Mouse (Mus musculus) ES-Bruce4 (cell line): ENCODE data around the gene Eif3k. TPM values are rescaled to one million over a fixed set of nuclear protein-coding genes. Genes with fewer than 3 reads are reported as not detected.

ENCODE experiments used
- H3K27ac ChIP-seq: 2 replicates; pipeline ENCODE4 v1.5.1; 2012; ENCODE audit warnings: low read length, inconsistent platforms; ENCODE audit not compliant: insufficient read depth
- H3K27me3 ChIP-seq: 2 replicates; pipeline ENCODE4 v1.6.1; 2012; ENCODE audit warnings: mild to moderate bottlenecking, low read length, inconsistent platforms; ENCODE audit not compliant: control insufficient read depth, poor library complexity, insufficient read depth, severe bottlenecking
- H3K36me3 ChIP-seq: 2 replicates; pipeline ENCODE4 v1.6.1; 2012; ENCODE audit warnings: inconsistent platforms, mild to moderate bottlenecking, low read length, moderate library complexity; ENCODE audit not compliant: control insufficient read depth, poor library complexity, insufficient read depth, severe bottlenecking
- H3K4me1 ChIP-seq: one replicate; pipeline ENCODE4 v1.8.1; 2011; ENCODE audit warnings: low read length; ENCODE audit not compliant: control insufficient read depth, insufficient read depth
- H3K4me3 ChIP-seq: 2 replicates; pipeline ENCODE4 v1.5.1; 2011; ENCODE audit warnings: low read depth, mild to moderate bottlenecking, low read length
- H3K9ac ChIP-seq: 2 replicates; pipeline ENCODE4 v1.6.1; 2012; ENCODE audit warnings: low read depth, mild to moderate bottlenecking, inconsistent platforms; ENCODE audit not compliant: poor library complexity, severe bottlenecking
- H3K9me3 ChIP-seq: replicated peaks from 2 replicates; pipeline ENCODE4 v1.6.1; 2012; ENCODE audit warnings: mild to moderate bottlenecking, low read length, inconsistent platforms; ENCODE audit not compliant: control insufficient read depth, poor library complexity, insufficient read depth, severe bottlenecking
- CTCF ChIP-seq: IDR thresholded peaks from one replicate; pipeline ENCODE4 v1.8.1; 2011; ENCODE audit warnings: low read depth, low read length
- EP300 ChIP-seq: IDR thresholded peaks from 2 replicates; pipeline ENCODE4 v1.6.1; 2011; ENCODE audit warnings: low read depth, low read length; ENCODE audit not compliant: insufficient read depth
- POLR2A ChIP-seq: IDR thresholded peaks from one replicate; pipeline ENCODE4 v1.8.1; 2011; ENCODE audit warnings: low read length; ENCODE audit not compliant: insufficient read depth
- polyA plus RNA-seq: library from polyadenylated mRNA; stranded (reverse); fragments of >200 nt; gene quantifications from 2 replicates; pipeline ENCODE4 v1.2.4, GENCODE M21; 2011; ENCODE audit warnings: low read depth; ENCODE audit not compliant: missing spikeins, insufficient read depth, insufficient read length

Gene Eif3k
- polyA plus RNA-seq, 1 experiment, result 409 TPM

DNA sequence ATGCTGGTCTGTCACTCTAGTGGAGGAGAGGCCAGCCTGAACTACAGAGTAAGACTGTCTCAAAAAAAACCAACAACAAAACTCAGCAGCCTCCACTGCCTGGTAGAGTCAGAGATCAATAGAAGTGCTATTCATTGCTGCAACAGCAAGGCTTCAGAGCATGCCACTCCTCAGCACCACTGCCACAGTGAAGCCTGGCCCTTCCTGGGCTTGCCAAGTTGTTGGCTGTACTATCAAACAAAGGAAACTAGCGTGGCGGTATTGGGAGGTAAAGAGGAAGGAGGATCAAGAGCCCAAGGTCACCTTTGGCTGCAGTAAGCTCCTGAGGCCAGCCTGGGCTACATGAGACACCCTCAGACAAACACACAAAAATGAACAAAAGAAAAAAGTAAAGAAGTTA, 55.5 kb downstream of the Eif3k start:
- H3K36me3 ChIP-seq, result no peaks in the 10 kb centered on the region
- peaks cover 18% of the 10 kb centered on the region for H3K4me1 ChIP-seq
- H3K4me3 ChIP-seq, result no peak overlapping the region
- no peaks in the 10 kb centered on the region for H3K9me3 ChIP-seq
- H3K9ac ChIP-seq, result no peak overlapping the region
- no peaks in the 10 kb centered on the region for H3K27me3 ChIP-seq
- TF ChIP-seq POLR2A (no peak), CTCF (no peak), EP300 (no peak)
- H3K27ac ChIP-seq, result no peak overlapping the region

DNA sequence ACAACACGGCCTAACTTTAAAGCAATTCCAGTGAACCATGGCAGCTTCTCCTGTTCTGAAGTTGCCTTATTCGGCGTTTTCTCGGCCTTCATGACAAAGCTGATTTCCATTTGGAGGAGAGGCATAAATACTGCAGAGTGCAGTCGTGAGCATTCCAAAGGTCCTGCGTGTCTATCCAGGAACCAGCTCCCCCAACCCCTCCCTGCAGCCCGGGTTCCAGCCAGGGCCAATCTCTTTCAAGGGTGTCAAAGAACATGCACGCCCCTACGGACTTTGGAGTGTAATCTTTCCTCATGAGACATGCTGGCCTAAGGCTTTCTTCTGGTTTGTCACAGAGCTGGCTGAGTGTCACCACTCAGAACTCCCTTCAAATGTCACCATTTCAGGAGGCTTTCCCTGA, 56.3 kb downstream of the Eif3k start:
- H3K27me3 ChIP-seq, result no peaks in the 10 kb centered on the region
- no peak overlapping the region for H3K4me3 ChIP-seq
- TF ChIP-seq CTCF (no peak), EP300 (no peak)
- H3K36me3 ChIP-seq, result no peaks in the 10 kb centered on the region
- peaks cover 15% of the 10 kb centered on the region for H3K4me1 ChIP-seq
- H3K9ac ChIP-seq, result no peak overlapping the region
- peak overlapping the region; percentile 10; the same call in 1 of the 2 replicates for H3K27ac ChIP-seq
- no peaks in the 10 kb centered on the region for H3K9me3 ChIP-seq

DNA sequence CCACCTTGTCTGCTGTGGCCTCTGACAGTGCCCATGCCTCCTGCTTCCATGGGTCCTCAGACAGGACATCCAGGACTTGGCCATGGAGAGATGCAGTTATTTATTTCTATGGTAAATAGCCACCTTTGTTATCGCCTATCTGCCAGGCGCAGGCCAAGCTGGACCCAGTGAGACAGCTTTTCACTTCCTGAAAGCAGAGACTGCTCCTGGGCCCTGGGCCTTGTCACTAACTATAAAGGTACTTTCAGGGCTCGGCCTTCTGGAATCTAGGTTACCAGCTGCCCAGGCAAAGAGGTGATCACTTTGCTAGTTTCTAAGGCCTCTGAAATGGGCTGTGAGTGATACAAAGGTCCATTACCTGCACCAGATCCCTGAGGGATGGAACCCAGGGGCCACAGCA, 56.9 kb downstream of the Eif3k start:
- Histone ChIP-seq H3K27me3 (no peaks in the 10 kb centered on the region), H3K36me3 (no peaks in the 10 kb centered on the region), H3K9me3 (no peaks in the 10 kb centered on the region), H3K9ac (no peak overlapping the region), H3K4me3 (no peak overlapping the region), H3K27ac (peak overlapping the region; percentile 10; the same call in 1 of the 2 replicates), H3K4me1 (peaks cover 14% of the 10 kb centered on the region)
- TF ChIP-seq EP300, result no peak
- no peak for TF ChIP-seq CTCF
- no peak for TF ChIP-seq POLR2A

DNA sequence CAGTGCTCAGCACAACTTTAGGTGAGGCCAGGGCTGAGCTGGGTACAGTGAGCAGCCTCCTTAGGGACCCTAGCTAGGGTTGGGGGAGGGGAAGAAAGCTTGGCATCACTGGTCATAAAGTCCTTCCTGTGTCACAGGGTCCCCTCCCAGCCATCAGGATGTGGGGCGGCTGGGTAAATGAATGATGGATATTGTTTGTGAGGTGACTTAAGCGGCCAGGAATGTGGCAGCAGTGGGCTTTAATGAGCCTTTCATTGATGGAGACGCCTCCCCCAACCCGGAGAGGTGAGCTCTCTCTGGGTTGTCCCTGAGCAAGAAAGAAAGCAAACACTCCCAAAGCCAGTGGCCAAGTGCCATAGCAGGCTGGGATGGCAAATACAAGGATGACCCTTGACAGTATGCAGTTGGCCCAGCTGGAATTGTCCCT, 57.8 kb downstream of the Eif3k start:
- Histone ChIP-seq H3K9me3 (no peaks in the 10 kb centered on the region), H3K9ac (no peak overlapping the region), H3K4me1 (peaks cover 9% of the 10 kb centered on the region), H3K27me3 (no peaks in the 10 kb centered on the region), H3K36me3 (peaks cover 5% of the 10 kb centered on the region; the same call in 1 of the 2 replicates), H3K4me3 (no peak overlapping the region), H3K27ac (0 out of 2 replicates have a peak overlapping the region, but pooled peaks have one; percentile 7)
- TF ChIP-seq POLR2A (no peak), CTCF (no peak), EP300 (no peak)

DNA sequence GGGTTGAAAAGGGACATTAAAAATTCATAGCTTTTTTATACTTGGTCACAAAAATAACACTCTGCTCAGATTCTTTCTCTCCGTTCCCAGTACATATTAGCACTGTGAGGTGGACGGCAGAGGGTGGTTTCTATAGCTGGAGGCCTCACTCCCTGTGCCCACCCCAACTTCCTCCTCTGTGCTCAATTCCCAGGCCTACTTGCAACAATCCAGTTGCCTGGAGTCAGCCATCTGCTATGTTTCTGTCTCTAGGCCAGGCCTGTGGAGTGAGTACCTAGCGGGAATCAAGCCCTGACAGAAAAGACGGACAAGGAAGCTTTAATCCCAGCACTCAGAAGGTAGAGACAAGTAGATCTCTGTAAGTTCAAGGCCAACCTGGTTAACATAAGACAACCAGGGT, 59.1 kb downstream of the Eif3k start:
- H3K4me1 ChIP-seq, result peaks cover 14% of the 10 kb centered on the region
- H3K9me3 ChIP-seq, result no peaks in the 10 kb centered on the region
- no peak overlapping the region; the same call in 1 of the 2 replicates for H3K27ac ChIP-seq
- no peaks in the 10 kb centered on the region for H3K27me3 ChIP-seq
- TF ChIP-seq CTCF (no peak), EP300 (no peak), POLR2A (no peak)
- H3K4me3 ChIP-seq, result no peak overlapping the region
- no peak overlapping the region for H3K9ac ChIP-seq
- H3K36me3 ChIP-seq, result peaks cover 18% of the 10 kb centered on the region; the same call in 1 of the 2 replicates

DNA sequence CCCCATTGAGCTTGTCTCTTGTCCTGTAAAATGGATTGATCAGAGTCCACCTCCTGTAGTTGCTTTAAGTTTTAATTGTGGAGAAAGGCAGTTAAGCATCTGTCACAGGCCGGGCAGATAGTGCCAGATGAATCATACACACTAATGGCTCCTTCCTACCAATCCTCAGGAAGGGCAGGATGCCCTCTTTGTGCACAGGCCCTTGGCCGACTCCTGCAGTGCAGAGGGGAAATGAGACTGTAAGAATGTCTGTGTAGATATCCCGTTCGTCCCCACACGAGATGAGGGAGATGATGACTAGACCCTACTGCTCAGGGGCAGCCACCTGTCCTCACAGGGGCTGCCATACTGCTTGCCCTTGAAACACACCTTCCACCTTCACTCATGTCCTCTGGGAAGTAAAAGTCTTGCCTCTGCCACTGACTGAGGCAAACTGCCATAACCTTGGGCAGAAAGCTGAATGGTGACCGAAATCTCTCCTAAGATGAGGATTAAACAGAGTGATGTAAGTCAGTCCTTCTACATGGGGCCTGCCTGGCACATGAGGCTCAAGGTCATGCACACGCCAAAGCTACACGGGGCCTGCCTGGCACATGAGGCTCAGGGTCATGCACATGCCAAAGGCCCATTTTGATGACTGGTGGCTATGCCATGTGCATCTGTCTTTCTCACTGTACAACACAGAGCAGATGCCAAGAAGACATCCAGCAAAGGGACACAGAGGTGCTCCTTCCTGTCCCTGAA, 59.8 kb downstream of the Eif3k start:
- H3K4me3 ChIP-seq, result no peak overlapping the region
- peaks cover 25% of the 10 kb centered on the region for H3K36me3 ChIP-seq
- no peaks in the 10 kb centered on the region for H3K9me3 ChIP-seq
- no peak overlapping the region for H3K9ac ChIP-seq
- H3K4me1 ChIP-seq, result peaks cover 14% of the 10 kb centered on the region
- no peak overlapping the region for H3K27ac ChIP-seq
- TF ChIP-seq POLR2A, result no peak
- no peak for TF ChIP-seq EP300
- no peak for TF ChIP-seq CTCF
- H3K27me3 ChIP-seq, result no peaks in the 10 kb centered on the region

Other genes with a start within 250 kb of the Eif3k start
- 53.5 and 60.9 TPM in 2 replicates for gene Mrps12, start 240.0 kb downstream of the Eif3k start, polyA plus RNA-seq
- 22.4 and 22.5 TPM in 2 replicates for gene Sars2, start 239.9 kb downstream of the Eif3k start, polyA plus RNA-seq
- gene Ccer2, start 225.7 kb downstream of the Eif3k start, polyA plus RNA-seq, result not detected in 2 replicates
- gene Sirt2, start 215.1 kb downstream of the Eif3k start, polyA plus RNA-seq, result 28.1 and 30.5 TPM in 2 replicates
- 23.8 and 27.9 TPM in 2 replicates for gene Nfkbib, start 214.4 kb downstream of the Eif3k start, polyA plus RNA-seq
- gene Rinl, start 192.9 kb downstream of the Eif3k start, polyA plus RNA-seq, result 24.6 and 28.0 TPM in 2 replicates
- gene Hnrnpl, start 173.3 kb downstream of the Eif3k start, polyA plus RNA-seq, result 633 and 662 TPM in 2 replicates
- gene Ech1, start 156.6 kb downstream of the Eif3k start, polyA plus RNA-seq, result 41.3 and 53.0 TPM in 2 replicates
- gene Lgals4, start 148.0 kb downstream of the Eif3k start, polyA plus RNA-seq, result 1.9 and 2.4 TPM in 2 replicates
- not detected in 2 replicates for gene Lgals7, start 118.0 kb downstream of the Eif3k start, polyA plus RNA-seq
- gene Capn12, start 100.4 kb downstream of the Eif3k start, polyA plus RNA-seq, result 0.21 and 0.33 TPM in 2 replicates
- 318 and 324 TPM in 2 replicates for gene Actn4, start 19.5 kb downstream of the Eif3k start, polyA plus RNA-seq
- gene Map4k1, start 186 bp upstream of the Eif3k start, polyA plus RNA-seq, result 33.2 and 36.3 TPM in 2 replicates
- gene Ryr1, start 143.3 kb upstream of the Eif3k start, polyA plus RNA-seq, result 8.4 and 10.3 TPM in 2 replicates
- gene Rasgrp4, start 153.0 kb upstream of the Eif3k start, polyA plus RNA-seq, result 23.0 and 31.5 TPM in 2 replicates
- 12.6 and 13.3 TPM in 2 replicates for gene Fam98c, start 174.4 kb upstream of the Eif3k start, polyA plus RNA-seq
- not detected in 2 replicates for gene Ggn, start 188.3 kb upstream of the Eif3k start, polyA plus RNA-seq
- gene Spred3, start 188.5 kb upstream of the Eif3k start, polyA plus RNA-seq, result 9.2 and 12.1 TPM in 2 replicates
- 223 and 242 TPM in 2 replicates for gene Psmd8, start 198.8 kb upstream of the Eif3k start, polyA plus RNA-seq
- 27.3 and 31.3 TPM in 2 replicates for gene Catsperg1, start 232.2 kb upstream of the Eif3k start, polyA plus RNA-seq